Mouse (Mus musculus): ENCODE measurements around the gene Gadd45b. TPM values are rescaled to one million over a fixed set of nuclear protein-coding genes. Genes with fewer than 3 reads are reported as not detected.
A peak's percentile ranks its signal among the peaks of the same experiment; 100 is the strongest.

Gadd45b gene
- total and polyA plus RNA-seq, 3 experiments, result 10.0 to 13.9 (median 10.9) TPM

DNA sequence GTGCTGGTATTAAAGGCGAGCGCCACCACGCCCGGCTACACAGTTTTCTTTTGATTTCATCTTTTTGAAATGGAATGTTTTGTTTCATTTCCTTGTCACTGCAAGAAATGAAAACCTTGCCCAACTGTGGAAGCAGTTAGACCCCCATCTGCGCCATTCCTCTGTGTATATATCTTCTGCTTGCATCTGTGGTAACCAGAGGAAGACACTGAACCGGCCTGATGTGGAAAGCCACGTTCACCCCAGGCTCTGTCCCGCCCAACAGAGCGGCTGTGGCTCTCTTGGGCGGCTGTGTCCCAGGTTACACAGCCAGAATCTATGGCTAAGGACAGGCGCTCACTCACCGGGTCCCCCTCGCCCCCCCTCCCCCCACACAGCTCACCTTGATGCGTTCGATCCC is 22.6 kb downstream of the Gadd45b start:
- 80% methylated on average over 15 of the region's 15 CpGs for whole genome bisulfite sequencing
- intact Hi-C loops (cut with DNase I), result no loop called here
- no peak for DNase-seq
- Histone ChIP-seq H3K9ac (ENCODE audit: low read depth, low read length) (no peak overlapping the region), H3K4me3 (no peak overlapping the region), H3K27ac (no peak overlapping the region), H3K4me1 (ENCODE audit: control insufficient read depth, insufficient read depth, low read length) (peaks cover 15% of the 10 kb centered on the region), H3K36me3 (ENCODE audit: control insufficient read depth, insufficient read depth, low read length) (no peaks in the 10 kb centered on the region), H3K79me2 (replicated peaks; ENCODE audit: control insufficient read depth, insufficient read depth, low read length) (no peaks in the 10 kb centered on the region), H3K27me3 (ENCODE audit: control insufficient read depth, insufficient read depth, low read length) (no peaks in the 10 kb centered on the region)
- TF ChIP-seq EP300 (IDR thresholded peaks at IDR 0.05; ENCODE audit: insufficient read depth, low read depth, low read length) (no peak), POLR2A (IDR thresholded peaks at IDR 0.05; ENCODE audit: insufficient read depth, low read depth, low read length) (no peak), CTCF (IDR thresholded peaks at IDR 0.05) (no peak)

DNA sequence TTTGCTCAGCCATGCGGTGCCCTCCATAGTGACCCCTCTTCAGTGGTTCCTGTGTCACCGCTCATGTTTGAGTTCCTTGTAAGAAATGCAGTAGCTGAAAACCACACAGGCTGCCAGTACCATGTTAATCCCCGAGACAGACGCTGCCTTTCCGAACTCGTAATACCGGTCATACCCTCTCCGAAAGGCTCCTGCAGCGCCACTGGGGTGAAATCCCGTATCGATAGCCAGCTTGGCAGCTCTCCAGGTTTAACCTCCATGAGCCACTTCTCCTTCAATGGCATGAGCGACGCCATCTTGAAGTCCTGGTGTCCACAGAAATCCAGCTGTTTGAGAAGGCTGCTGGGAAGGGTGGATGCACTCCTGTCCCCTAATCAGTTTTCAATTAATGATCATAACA is 24.5 kb downstream of the Gadd45b start:
- H3K27me3 ChIP-seq (ENCODE audit: control insufficient read depth, insufficient read depth, low read length), result no peaks in the 10 kb centered on the region
- 68% methylated on average over 13 of the region's 13 CpGs for WGBS
- no peaks in the 10 kb centered on the region for H3K36me3 ChIP-seq (ENCODE audit: control insufficient read depth, insufficient read depth, low read length)
- H3K4me3 ChIP-seq, result no peak overlapping the region
- no peak overlapping the region for H3K27ac ChIP-seq
- DNase-seq, result no peak
- H3K79me2 ChIP-seq (replicated peaks; ENCODE audit: control insufficient read depth, insufficient read depth, low read length), result no peaks in the 10 kb centered on the region
- peaks cover 6% of the 10 kb centered on the region for H3K4me1 ChIP-seq (ENCODE audit: control insufficient read depth, insufficient read depth, low read length)
- H3K9ac ChIP-seq (ENCODE audit: low read depth, low read length), result no peak overlapping the region
- TF ChIP-seq EP300 (IDR thresholded peaks at IDR 0.05; ENCODE audit: insufficient read depth, low read depth, low read length) (no peak), POLR2A (IDR thresholded peaks at IDR 0.05; ENCODE audit: insufficient read depth, low read depth, low read length) (no peak), CTCF (IDR thresholded peaks at IDR 0.05) (no peak)
- intact Hi-C loops (cut with DNase I), result no loop called here

DNA sequence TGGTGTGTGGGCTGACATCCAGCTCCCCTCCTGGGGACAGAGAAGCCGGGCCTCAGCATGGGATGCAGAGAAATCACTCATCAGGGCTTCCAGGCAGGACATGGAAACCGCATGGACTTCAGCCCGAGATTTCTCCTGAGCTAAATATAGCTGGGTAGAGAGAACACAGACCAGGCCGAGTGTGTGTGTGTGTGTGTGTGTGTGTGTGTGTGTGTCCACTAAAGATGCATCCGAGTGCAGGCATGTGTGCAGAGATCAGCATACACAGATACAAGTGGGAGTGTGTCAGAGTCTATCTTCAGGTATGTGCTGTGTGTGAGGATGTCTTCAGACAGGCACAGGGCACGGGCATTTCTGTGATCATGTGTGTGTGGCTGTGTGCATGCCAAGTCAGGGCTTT is 25.0 kb downstream of the Gadd45b start:
- Histone ChIP-seq H3K4me3 (no peak overlapping the region), H3K4me1 (ENCODE audit: control insufficient read depth, insufficient read depth, low read length) (peaks cover 6% of the 10 kb centered on the region), H3K9ac (ENCODE audit: low read depth, low read length) (no peak overlapping the region), H3K36me3 (ENCODE audit: control insufficient read depth, insufficient read depth, low read length) (no peaks in the 10 kb centered on the region), H3K27ac (no peak overlapping the region), H3K27me3 (ENCODE audit: control insufficient read depth, insufficient read depth, low read length) (no peaks in the 10 kb centered on the region), H3K79me2 (replicated peaks; ENCODE audit: control insufficient read depth, insufficient read depth, low read length) (no peaks in the 10 kb centered on the region)
- 24% methylated on average over 6 of the region's 6 CpGs for WGBS
- peak in 1 of 2 experiments; percentile 46 for DNase-seq
- TF ChIP-seq EP300 (IDR thresholded peaks at IDR 0.05; ENCODE audit: insufficient read depth, low read depth, low read length) (no peak), CTCF (IDR thresholded peaks at IDR 0.05) (no peak), POLR2A (IDR thresholded peaks at IDR 0.05; ENCODE audit: insufficient read depth, low read depth, low read length) (no peak)
- intact Hi-C loops (cut with DNase I), result loop anchor here (1.0 kb wide), 1 partner anchor 27 kb away; no protein-coding TSS in a partner anchor

DNA sequence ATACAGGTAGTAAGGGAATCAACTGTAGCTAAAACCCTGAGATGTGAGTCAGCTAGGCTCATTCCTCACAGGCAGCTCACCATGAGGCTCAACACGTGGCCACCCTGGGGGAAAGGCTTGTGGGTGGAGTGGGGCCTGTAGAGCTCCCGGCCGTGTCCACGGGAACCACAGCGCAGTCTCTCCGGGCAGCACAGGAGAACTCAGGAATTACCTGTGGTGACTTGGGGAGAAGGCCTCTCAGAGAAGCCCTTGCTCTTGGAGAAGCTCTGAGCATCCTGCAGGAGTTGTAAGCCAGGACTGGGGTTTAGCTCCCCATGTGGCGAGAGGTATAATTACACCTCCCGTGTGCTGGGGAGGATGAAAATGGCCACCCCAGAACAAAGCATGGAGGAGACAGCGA is 25.7 kb downstream of the Gadd45b start:
- Histone ChIP-seq H3K79me2 (replicated peaks; ENCODE audit: control insufficient read depth, insufficient read depth, low read length) (no peaks in the 10 kb centered on the region), H3K4me3 (no peak overlapping the region), H3K27me3 (ENCODE audit: control insufficient read depth, insufficient read depth, low read length) (no peaks in the 10 kb centered on the region), H3K27ac (no peak overlapping the region), H3K9ac (ENCODE audit: low read depth, low read length) (no peak overlapping the region), H3K36me3 (ENCODE audit: control insufficient read depth, insufficient read depth, low read length) (no peaks in the 10 kb centered on the region), H3K4me1 (ENCODE audit: control insufficient read depth, insufficient read depth, low read length) (peaks cover 6% of the 10 kb centered on the region)
- 16% methylated on average over 9 of the region's 9 CpGs for WGBS
- intact Hi-C loops (cut with DNase I), result loop anchor here (1.0 kb wide), 1 partner anchor 27 kb away; no protein-coding TSS in a partner anchor
- peak; percentile 53 to 72 for DNase-seq
- TF ChIP-seq POLR2A (IDR thresholded peaks at IDR 0.05; ENCODE audit: insufficient read depth, low read depth, low read length), result no peak
- peak; percentile 78; the same call in 1 of the 2 replicates for TF ChIP-seq EP300 (IDR thresholded peaks at IDR 0.05; ENCODE audit: insufficient read depth, low read depth, low read length)
- TF ChIP-seq CTCF (IDR thresholded peaks at IDR 0.05), result peak; percentile 88

DNA sequence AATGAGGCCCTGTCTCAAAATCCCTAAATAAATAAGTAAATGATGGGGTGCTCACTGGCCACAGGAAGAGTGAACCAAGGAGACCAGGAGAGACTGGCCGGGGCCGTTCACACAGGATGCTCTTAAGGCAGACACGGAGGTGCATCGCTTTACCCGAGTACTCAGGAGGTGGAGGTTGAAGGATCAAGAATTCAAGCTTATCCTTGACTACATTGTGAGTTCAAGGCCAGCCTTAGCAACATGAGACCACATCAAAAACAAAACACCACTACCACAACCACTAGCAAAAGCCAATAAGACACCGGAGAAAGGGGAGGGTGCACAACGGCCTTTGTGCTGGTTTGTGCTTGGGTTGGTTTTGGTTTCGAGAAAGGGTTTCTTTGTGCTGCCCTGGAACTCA is 26.5 kb downstream of the Gadd45b start:
- intact Hi-C loops (cut with DNase I), result no loop called here
- DNase-seq, result no peak
- H3K36me3 ChIP-seq (ENCODE audit: control insufficient read depth, insufficient read depth, low read length), result no peaks in the 10 kb centered on the region
- 94% methylated on average over 8 of the region's 8 CpGs for WGBS
- no peak overlapping the region for H3K27ac ChIP-seq
- H3K4me1 ChIP-seq (ENCODE audit: control insufficient read depth, insufficient read depth, low read length), result peaks cover 6% of the 10 kb centered on the region
- TF ChIP-seq CTCF (IDR thresholded peaks at IDR 0.05), result no peak
- no peak for TF ChIP-seq EP300 (IDR thresholded peaks at IDR 0.05; ENCODE audit: insufficient read depth, low read depth, low read length)
- no peak for TF ChIP-seq POLR2A (IDR thresholded peaks at IDR 0.05; ENCODE audit: insufficient read depth, low read depth, low read length)
- no peaks in the 10 kb centered on the region for H3K79me2 ChIP-seq (replicated peaks; ENCODE audit: control insufficient read depth, insufficient read depth, low read length)
- H3K27me3 ChIP-seq (ENCODE audit: control insufficient read depth, insufficient read depth, low read length), result no peaks in the 10 kb centered on the region
- H3K9ac ChIP-seq (ENCODE audit: low read depth, low read length), result no peak overlapping the region
- H3K4me3 ChIP-seq, result no peak overlapping the region

DNA sequence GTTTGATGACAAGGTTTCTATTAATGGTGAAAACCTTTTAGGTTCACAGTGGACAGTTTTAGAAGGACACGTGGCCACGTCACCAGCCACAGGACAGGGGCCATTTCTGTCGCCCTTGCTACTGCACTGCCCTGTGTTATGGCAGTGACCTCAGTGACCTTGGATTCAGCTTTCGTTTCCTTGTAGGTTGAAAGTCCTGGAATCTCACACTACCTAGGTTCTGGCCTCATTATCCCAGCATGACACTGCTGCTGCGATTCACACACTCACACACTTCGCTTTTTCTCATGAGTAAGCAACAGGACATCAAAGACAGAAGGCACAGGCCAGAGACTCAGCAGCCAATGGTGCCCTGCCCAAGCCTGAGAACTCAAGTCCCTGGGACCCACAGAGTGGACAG is 27.0 kb downstream of the Gadd45b start:
- Histone ChIP-seq H3K27ac (no peak overlapping the region), H3K27me3 (ENCODE audit: control insufficient read depth, insufficient read depth, low read length) (no peaks in the 10 kb centered on the region), H3K9ac (ENCODE audit: low read depth, low read length) (no peak overlapping the region), H3K4me3 (no peak overlapping the region), H3K4me1 (ENCODE audit: control insufficient read depth, insufficient read depth, low read length) (peaks cover 7% of the 10 kb centered on the region), H3K79me2 (replicated peaks; ENCODE audit: control insufficient read depth, insufficient read depth, low read length) (no peaks in the 10 kb centered on the region), H3K36me3 (ENCODE audit: control insufficient read depth, insufficient read depth, low read length) (no peaks in the 10 kb centered on the region)
- TF ChIP-seq EP300 (IDR thresholded peaks at IDR 0.05; ENCODE audit: insufficient read depth, low read depth, low read length), result no peak
- no peak for TF ChIP-seq CTCF (IDR thresholded peaks at IDR 0.05)
- no peak for TF ChIP-seq POLR2A (IDR thresholded peaks at IDR 0.05; ENCODE audit: insufficient read depth, low read depth, low read length)
- 84% methylated on average over 6 of the region's 6 CpGs for WGBS
- intact Hi-C loops (cut with DNase I), result no loop called here
- no peak for DNase-seq
